Mouse (Mus musculus) c-Kit-positive CD71-positive TER-119-negative erythroid progenitor cells, embryonic 14.5 days (primary cell): ENCODE data around the gene Ttc29.

Experiments
- DNase-seq: peaks from one replicate; pipeline ENCODE4 v3.0.0-alpha.2; 2013; ENCODE audit warnings: low read depth

Ttc29 gene

DNA sequence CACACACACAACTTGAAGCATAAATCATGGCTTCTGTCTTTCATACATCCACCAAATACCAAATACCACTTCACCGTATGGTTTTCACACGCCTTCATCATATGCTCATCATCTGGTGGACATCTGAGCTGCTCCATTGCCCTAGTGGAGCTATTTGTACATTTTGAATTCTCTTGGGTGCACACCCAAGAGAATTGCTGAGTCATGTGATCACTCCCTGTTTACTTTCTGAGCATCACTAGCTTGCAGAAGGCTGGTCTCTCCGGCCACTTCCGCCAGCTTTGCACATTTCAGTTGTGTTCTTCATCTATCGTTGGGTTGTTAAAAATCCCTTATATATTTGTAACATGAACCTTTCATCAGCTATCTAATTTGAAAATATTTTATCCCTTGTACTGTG is 65.5 kb downstream of the Ttc29 start:
- DNase-seq = no peak

DNA sequence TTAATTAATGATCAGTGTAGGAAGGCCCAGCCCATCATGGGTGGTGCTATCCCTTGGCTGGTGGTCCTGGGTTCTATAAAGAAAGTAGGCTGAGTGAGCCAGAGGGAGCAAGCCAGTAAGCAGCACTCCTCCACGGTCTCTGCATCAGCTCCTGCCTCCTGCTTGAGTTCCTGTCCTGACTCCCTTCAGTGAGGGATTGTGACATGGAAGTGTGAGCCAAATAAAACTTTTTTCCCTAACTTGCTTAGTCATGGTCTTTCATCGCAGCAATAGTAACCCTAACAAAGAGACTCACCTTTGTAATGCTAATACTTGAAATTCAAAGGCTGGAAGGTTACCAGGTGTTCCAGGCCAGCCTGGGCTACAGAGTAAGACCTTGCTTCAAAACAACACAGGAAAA is 71.7 kb downstream of the Ttc29 start:
- no peak for DNase-seq

DNA sequence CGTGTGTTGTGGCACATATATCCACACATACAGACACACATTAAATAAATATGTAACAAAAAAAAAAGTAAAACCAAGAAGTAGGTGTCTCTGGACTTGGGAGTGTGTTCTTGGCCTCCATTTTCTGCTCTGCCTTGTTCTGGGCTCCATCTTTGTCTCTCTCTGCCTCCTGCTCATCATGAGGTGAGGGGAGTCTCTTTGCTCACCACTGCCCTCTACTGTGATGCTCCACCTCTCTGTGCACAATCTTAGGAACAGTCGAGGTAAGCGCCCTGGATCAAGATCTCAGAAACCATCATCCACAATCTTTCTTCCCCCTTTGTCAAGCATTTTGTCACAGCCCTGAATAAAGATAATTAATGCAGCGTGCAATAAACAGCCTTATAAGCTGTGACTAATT is 72.3 kb downstream of the Ttc29 start:
- no peak for DNase-seq

GRCm38 (mm10) chr8:78289374-78289971 is 76.4 kb downstream of the Ttc29 start:
- DNase-seq = no peak

- no peak for DNase-seq
Measured at GRCm38 (mm10) chr8:78290274-78290673, 77.2 kb downstream of the Ttc29 start.

GRCm38 (mm10) chr8:78295494-78295893 is 82.4 kb downstream of the Ttc29 start:
- DNase-seq = no peak

- DNase-seq = no peak
Measured at GRCm38 (mm10) chr8:78303579-78303978, 90.5 kb downstream of the Ttc29 start.

GRCm38 (mm10) chr8:78306604-78307003 is 93.5 kb downstream of the Ttc29 start:
- DNase-seq = no peak

GRCm38 (mm10) chr8:78307131-78307530 is 94.0 kb downstream of the Ttc29 start:
- no peak for DNase-seq

DNA sequence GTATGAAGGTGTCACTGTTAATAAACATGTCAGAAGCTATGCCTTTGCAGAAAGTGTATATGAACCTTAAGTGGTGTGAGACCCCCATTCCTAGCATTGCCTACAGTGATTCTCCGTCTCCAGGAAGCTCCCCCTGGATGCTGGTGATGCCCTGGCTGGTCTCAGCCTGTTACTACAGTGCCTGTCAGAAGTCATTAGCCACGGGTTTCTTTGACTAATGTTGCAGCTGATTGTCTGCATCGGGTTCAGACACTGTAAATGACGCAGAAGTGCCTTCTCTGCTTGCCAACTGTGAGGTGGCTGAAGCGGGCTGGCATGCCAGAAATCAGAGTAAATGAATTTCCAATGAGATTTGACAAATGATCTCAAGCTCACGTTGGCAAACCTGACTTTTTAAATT is 96.4 kb downstream of the Ttc29 start:
- DNase-seq = no peak

GRCm38 (mm10) chr8:78315576-78315975 is 102.5 kb downstream of the Ttc29 start:
- no peak for DNase-seq

DNA sequence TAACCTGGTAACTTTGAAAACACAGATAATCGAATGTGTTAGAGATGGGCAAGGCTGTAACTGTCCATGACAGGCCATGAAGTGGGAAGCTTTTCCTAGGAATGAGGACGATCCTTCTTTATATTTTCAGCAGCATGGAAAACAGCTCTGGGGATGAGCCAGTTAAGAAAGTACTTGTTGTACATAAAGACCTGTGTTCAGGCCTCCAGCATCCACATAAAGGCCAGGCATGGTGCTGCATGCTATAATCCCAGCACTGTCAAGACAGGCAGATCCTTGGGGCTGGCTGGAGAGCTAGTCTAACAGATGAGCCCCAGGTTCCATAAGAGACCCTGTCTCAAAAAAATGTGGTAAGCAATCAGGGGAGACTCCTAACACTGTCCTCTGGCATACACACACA is 104.6 kb downstream of the Ttc29 start:
- DNase-seq = no peak

DNA sequence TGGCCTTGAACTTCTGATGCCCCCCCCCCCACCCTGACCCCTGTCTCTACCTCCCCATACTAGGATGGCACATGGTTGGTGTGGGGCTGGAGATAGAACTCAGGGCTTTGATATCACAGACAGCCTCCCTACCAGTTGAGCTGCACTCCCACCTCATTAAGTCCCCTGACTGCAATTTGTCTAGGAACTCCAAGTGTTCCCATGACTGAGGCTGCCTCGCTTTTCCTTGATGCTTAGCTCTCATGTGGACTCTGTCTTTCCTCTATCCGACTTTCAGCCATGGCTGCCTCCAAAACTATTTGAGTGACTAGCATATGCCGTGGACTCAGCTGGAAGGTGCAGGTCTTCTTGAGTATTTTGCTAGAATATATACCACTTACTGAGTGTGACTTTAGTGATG is 110.3 kb downstream of the Ttc29 start:
- DNase-seq = no peak

GRCm38 (mm10) chr8:78340689-78341529 is 127.8 kb downstream of the Ttc29 start:
- no peak for DNase-seq

GRCm38 (mm10) chr8:78342151-78342550 is 129.1 kb downstream of the Ttc29 start:
- no peak for DNase-seq

DNA sequence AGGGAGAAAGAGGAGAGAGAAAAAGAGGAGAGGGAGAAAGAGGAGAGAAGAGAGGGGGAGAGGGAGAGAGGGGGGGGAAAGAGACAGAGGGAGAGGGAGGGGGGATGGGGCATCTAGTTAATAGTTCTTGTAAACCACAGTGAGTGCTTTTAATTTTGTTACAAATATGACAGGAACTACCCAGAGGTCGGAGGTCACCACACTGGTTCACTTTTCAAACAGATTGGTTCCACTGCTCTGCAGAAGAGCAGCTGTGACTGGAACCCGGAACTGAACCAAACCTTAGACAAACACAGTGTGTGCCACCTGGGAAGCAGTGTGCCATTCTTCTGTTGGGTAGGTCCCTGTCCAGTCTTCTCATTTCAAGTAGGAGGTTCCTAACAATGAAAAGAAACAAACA is 130.9 kb downstream of the Ttc29 start:
- no peak for DNase-seq

DNA sequence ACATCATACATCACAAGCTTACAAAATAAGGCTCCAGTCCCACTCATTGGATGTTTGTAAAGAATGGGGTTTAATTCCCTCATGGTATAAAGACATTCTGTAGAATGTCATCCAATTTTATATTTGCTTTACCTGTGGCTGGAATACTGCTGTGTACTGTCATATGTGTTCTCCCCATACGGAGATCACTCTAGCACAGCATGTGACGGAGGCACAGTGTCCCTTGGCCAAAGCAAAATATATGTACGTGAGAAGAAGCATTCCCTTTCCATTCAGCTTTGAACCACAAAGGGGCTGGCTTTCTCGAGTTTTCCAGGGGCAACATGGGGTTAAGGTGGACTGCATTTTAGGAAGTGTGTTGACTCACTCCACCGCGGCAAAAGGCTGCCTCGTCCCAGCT is 132.6 kb downstream of the Ttc29 start:
- no peak for DNase-seq

- DNase-seq = no peak
Measured at GRCm38 (mm10) chr8:78346131-78346621, 133.1 kb downstream of the Ttc29 start.

- no peak for DNase-seq
Measured at GRCm38 (mm10) chr8:78353902-78354301, 140.8 kb downstream of the Ttc29 start.

- DNase-seq = no peak
Measured at GRCm38 (mm10) chr8:78354801-78355200, 141.7 kb downstream of the Ttc29 start.

DNA sequence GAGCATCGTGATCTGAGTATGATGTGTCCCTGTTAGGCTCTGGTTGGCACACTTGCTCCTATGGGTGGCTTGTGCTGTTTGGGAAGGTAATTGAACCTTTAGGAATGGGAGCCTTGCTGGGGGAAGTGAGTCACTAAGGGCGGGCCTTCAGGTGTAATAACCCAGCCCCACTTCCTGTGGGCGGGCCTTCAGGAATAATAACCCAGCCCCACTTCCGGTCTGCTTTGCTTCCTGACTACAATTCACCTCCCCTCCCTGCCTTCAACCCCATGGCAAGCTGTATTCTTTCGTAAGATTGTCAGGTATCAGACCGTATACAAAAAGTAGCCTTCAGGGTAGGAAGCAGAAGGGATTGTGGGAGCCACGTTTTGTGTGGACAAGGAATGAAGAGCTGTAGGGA is 177.7 kb downstream of the Ttc29 start:
- DNase-seq = no peak

- no peak for DNase-seq
Measured at GRCm38 (mm10) chr8:78419272-78419671, 206.2 kb downstream of the Ttc29 start.

- DNase-seq = no peak
Measured at GRCm38 (mm10) chr8:78420101-78420503, 207.0 kb downstream of the Ttc29 start.

DNA sequence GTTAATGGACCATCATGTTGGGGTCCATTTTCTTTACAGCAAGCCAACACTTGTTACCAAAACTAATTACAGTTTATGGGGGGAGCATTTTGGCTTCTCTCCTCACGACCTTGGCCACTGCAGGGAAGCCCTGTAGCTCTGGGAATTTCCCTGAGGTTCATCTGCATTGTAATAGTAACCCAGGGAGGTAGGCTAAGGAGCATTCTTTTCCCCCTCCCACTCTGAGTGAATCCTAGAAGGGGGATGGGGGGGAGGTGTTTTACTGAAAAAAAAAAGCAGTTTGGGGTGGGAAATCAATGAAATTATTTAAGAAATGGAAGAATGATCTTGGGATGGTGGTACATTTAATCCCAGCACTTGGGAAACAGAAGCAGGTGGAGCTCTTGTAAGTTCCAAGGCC is 210.8 kb downstream of the Ttc29 start:
- DNase-seq = no peak
